Mouse (Mus musculus) intestine, embryonic 14.5 days (tissue): ENCODE measurements at regions not wholly inside any gene's neighbourhood (a gene's known extent, or its start where the extent isn't known, plus 50 kb on each side); places are given as distances from the start of the nearest gene placed in this dataset.

Experiments used
- ATAC-seq: fragments of 200-750 bp; cut with Nextera tagmentation; replicated peaks from 2 replicates; pipeline ENCODE4 v1.8.0; 2017; ENCODE audit warnings: low read depth, moderate number of reproducible peaks, moderate TSS enrichment, moderate library complexity; ENCODE audit not compliant: low FRiP score, low TSS enrichment
- DNase-seq: peaks from one replicate; pipeline ENCODE4 v3.0.0-alpha.2; 2018; ENCODE audit warnings: low spot score
- H3K27ac ChIP-seq: fragments of 300-500 bp; sonication (generic); 2 replicates; pipeline ENCODE4 v1.5.1; 2014; ENCODE audit warnings: low read depth, mild to moderate bottlenecking, control low read depth
- H3K27me3 ChIP-seq: fragments of 300-500 bp; sonication (generic); replicated peaks from 2 replicates; pipeline ENCODE4 v1.6.1; 2014; ENCODE audit warnings: low read length, control low read depth; ENCODE audit not compliant: control insufficient read depth, insufficient read depth
- H3K36me3 ChIP-seq: fragments of 300-500 bp; sonication (generic); 2 replicates; pipeline ENCODE4 v1.6.1; 2014; ENCODE audit warnings: low read length, control low read depth; ENCODE audit not compliant: control insufficient read depth, insufficient read depth
- H3K4me1 ChIP-seq: fragments of 300-500 bp; sonication (generic); replicated peaks from 2 replicates; pipeline ENCODE4 v1.6.1; 2014; ENCODE audit warnings: low read length, control low read depth, mixed read lengths; ENCODE audit not compliant: control insufficient read depth, insufficient read depth
- H3K4me2 ChIP-seq: fragments of 300-500 bp; sonication (generic); 2 replicates; pipeline ENCODE4 v1.6.1; 2014; ENCODE audit warnings: low read length
- H3K4me3 ChIP-seq: fragments of 300-500 bp; sonication (generic); 2 replicates; pipeline ENCODE4 v1.5.1; 2014; ENCODE audit warnings: low read depth, low read length, control low read depth, mixed read lengths
- H3K9ac ChIP-seq: fragments of 300-500 bp; sonication (generic); 2 replicates; pipeline ENCODE4 v1.6.1; 2014; ENCODE audit warnings: mild to moderate bottlenecking, low read length
- H3K9me3 ChIP-seq: fragments of 300-500 bp; sonication (generic); 2 replicates; pipeline ENCODE4 v1.6.1; 2016; ENCODE audit warnings: low read length, control low read depth; ENCODE audit not compliant: control insufficient read depth
- WGBS: fragments of 180-500 bp; shearing (Covaris S2); extraction: QIAGEN DNeasy Blood & Tissue Kit; methylation state at CpG from one replicate; pipeline ENCODE4 v1.1.7; 2014; 5-methylcytosine and 5-hydroxymethylcytosine counted together

GRCm38 (mm10) chr5:52057261-52057660 lies 133.1 kb downstream of the Dhx15 start:
- H3K27ac ChIP-seq: no peak overlapping the region
- H3K27me3 ChIP-seq: no peaks in the 10 kb centered on the region
- no peak overlapping the region for H3K4me3 ChIP-seq
- ATAC-seq (no peak), DNase-seq (no peak)
- H3K9ac ChIP-seq: no peak overlapping the region
- WGBS: 95% methylated on average over 1 of the region's 1 CpGs
- H3K9me3 ChIP-seq: no peaks in the 10 kb centered on the region
- no peaks in the 10 kb centered on the region for H3K36me3 ChIP-seq
- no peaks in the 10 kb centered on the region for H3K4me1 ChIP-seq
- no peak overlapping the region for H3K4me2 ChIP-seq

GRCm38 (mm10) chr5:52052072-52052465 lies 138.2 kb downstream of the Dhx15 start:
- ATAC-seq (no peak), DNase-seq (no peak)
- H3K4me1 ChIP-seq: peaks cover 3% of the 10 kb centered on the region; the same call in 1 of the 2 replicates
- no peak overlapping the region; the same call in 1 of the 2 replicates for H3K27ac ChIP-seq
- no peak overlapping the region for H3K9ac ChIP-seq
- no peak overlapping the region for H3K4me3 ChIP-seq
- 37% methylated on average over 4 of the region's 4 CpGs for WGBS
- H3K27me3 ChIP-seq: no peaks in the 10 kb centered on the region
- peak overlapping the region; percentile 20; the same call in 1 of the 2 replicates for H3K4me2 ChIP-seq
- no peaks in the 10 kb centered on the region for H3K36me3 ChIP-seq
- H3K9me3 ChIP-seq: no peaks in the 10 kb centered on the region

- Histone ChIP-seq H3K36me3 (no peaks in the 10 kb centered on the region), H3K4me1 (peaks cover 3% of the 10 kb centered on the region; the same call in 1 of the 2 replicates), H3K9me3 (no peaks in the 10 kb centered on the region), H3K27me3 (no peaks in the 10 kb centered on the region), H3K9ac (no peak overlapping the region), H3K27ac (no peak overlapping the region; the same call in 1 of the 2 replicates), H3K4me3 (no peak overlapping the region), H3K4me2 (peak overlapping the region; percentile 20; the same call in 1 of the 2 replicates)
- WGBS: 34% methylated on average over 10 of the region's 10 CpGs
- ATAC-seq: no peak
- peak; percentile 60 for DNase-seq
Observed at GRCm38 (mm10) chr5:52051383-52052071, 138.8 kb downstream of the Dhx15 start.

GRCm38 (mm10) chr5:52048790-52049189 lies 141.5 kb downstream of the Dhx15 start:
- no peaks in the 10 kb centered on the region for H3K27me3 ChIP-seq
- 81% methylated on average over 1 of the region's 1 CpGs for WGBS

GRCm38 (mm10) chr5:52046704-52047103 lies 143.6 kb downstream of the Dhx15 start:
- Histone ChIP-seq H3K36me3 (no peaks in the 10 kb centered on the region), H3K4me2 (no peak overlapping the region), H3K9me3 (no peaks in the 10 kb centered on the region), H3K27me3 (no peaks in the 10 kb centered on the region), H3K4me3 (no peak overlapping the region), H3K4me1 (peaks cover 3% of the 10 kb centered on the region; the same call in 1 of the 2 replicates), H3K9ac (no peak overlapping the region), H3K27ac (no peak overlapping the region)
- ATAC-seq (no peak), DNase-seq (no peak)
- 69% methylated on average over 3 of the region's 3 CpGs for WGBS

More at GRCm38 (mm10) chr5:52048790-52049189, 141.5 kb downstream of the Dhx15 start:
- H3K36me3 ChIP-seq: no peaks in the 10 kb centered on the region
- H3K9ac ChIP-seq: no peak overlapping the region
- no peak overlapping the region for H3K4me3 ChIP-seq
- no peak overlapping the region for H3K27ac ChIP-seq
- ATAC-seq (no peak), DNase-seq (no peak)
- H3K9me3 ChIP-seq: no peaks in the 10 kb centered on the region
- H3K4me1 ChIP-seq: peaks cover 3% of the 10 kb centered on the region; the same call in 1 of the 2 replicates
- no peak overlapping the region for H3K4me2 ChIP-seq

- Histone ChIP-seq H3K4me3 (no peak overlapping the region), H3K27ac (no peak overlapping the region), H3K4me2 (no peak overlapping the region), H3K9me3 (no peaks in the 10 kb centered on the region), H3K4me1 (no peaks in the 10 kb centered on the region), H3K9ac (no peak overlapping the region), H3K36me3 (no peaks in the 10 kb centered on the region), H3K27me3 (no peaks in the 10 kb centered on the region)
- ATAC-seq (no peak), DNase-seq (no peak)
- WGBS: 87% methylated on average over 3 of the region's 3 CpGs
Observed at GRCm38 (mm10) chr5:52044101-52044500, 146.2 kb downstream of the Dhx15 start.

- no peak overlapping the region for H3K4me2 ChIP-seq
- 87% methylated on average over 3 of the region's 3 CpGs for WGBS
- no peak overlapping the region for H3K9ac ChIP-seq
- H3K27me3 ChIP-seq: no peaks in the 10 kb centered on the region
- no peak overlapping the region for H3K27ac ChIP-seq
- no peaks in the 10 kb centered on the region for H3K9me3 ChIP-seq
- H3K36me3 ChIP-seq: no peaks in the 10 kb centered on the region
- H3K4me1 ChIP-seq: no peaks in the 10 kb centered on the region
- no peak for ATAC-seq
- H3K4me3 ChIP-seq: no peak overlapping the region
- DNase-seq: no peak
Observed at GRCm38 (mm10) chr5:52041447-52041846, 148.9 kb downstream of the Dhx15 start.

- H3K9ac ChIP-seq: no peak overlapping the region
- no peak for ATAC-seq
- no peaks in the 10 kb centered on the region for H3K4me1 ChIP-seq
- no peak overlapping the region for H3K4me2 ChIP-seq
- H3K4me3 ChIP-seq: no peak overlapping the region
- no peaks in the 10 kb centered on the region for H3K36me3 ChIP-seq
- DNase-seq: peak; percentile 58
- WGBS: 58% methylated on average over 24 of the region's 24 CpGs
- H3K27ac ChIP-seq: no peak overlapping the region
- no peaks in the 10 kb centered on the region for H3K9me3 ChIP-seq
- H3K27me3 ChIP-seq: no peaks in the 10 kb centered on the region
Observed at GRCm38 (mm10) chr5:52040427-52041312, 149.6 kb downstream of the Dhx15 start.
